Mouse (Mus musculus) ES-Bruce4 (cell line): ENCODE data around the gene Trpv4. TPM values are rescaled to one million over a fixed set of nuclear protein-coding genes. Genes with fewer than 3 reads are reported as not detected.

ENCODE experiments used
- H3K27ac ChIP-seq: 2 replicates; pipeline ENCODE4 v1.5.1; 2012; ENCODE audit warnings: low read length, inconsistent platforms; ENCODE audit not compliant: insufficient read depth
- H3K27me3 ChIP-seq: 2 replicates; pipeline ENCODE4 v1.6.1; 2012; ENCODE audit warnings: mild to moderate bottlenecking, low read length, inconsistent platforms; ENCODE audit not compliant: control insufficient read depth, poor library complexity, insufficient read depth, severe bottlenecking
- H3K36me3 ChIP-seq: 2 replicates; pipeline ENCODE4 v1.6.1; 2012; ENCODE audit warnings: inconsistent platforms, mild to moderate bottlenecking, low read length, moderate library complexity; ENCODE audit not compliant: control insufficient read depth, poor library complexity, insufficient read depth, severe bottlenecking
- H3K4me1 ChIP-seq: one replicate; pipeline ENCODE4 v1.8.1; 2011; ENCODE audit warnings: low read length; ENCODE audit not compliant: control insufficient read depth, insufficient read depth
- H3K4me3 ChIP-seq: 2 replicates; pipeline ENCODE4 v1.5.1; 2011; ENCODE audit warnings: low read depth, mild to moderate bottlenecking, low read length
- H3K9ac ChIP-seq: 2 replicates; pipeline ENCODE4 v1.6.1; 2012; ENCODE audit warnings: low read depth, mild to moderate bottlenecking, inconsistent platforms; ENCODE audit not compliant: poor library complexity, severe bottlenecking
- H3K9me3 ChIP-seq: replicated peaks from 2 replicates; pipeline ENCODE4 v1.6.1; 2012; ENCODE audit warnings: mild to moderate bottlenecking, low read length, inconsistent platforms; ENCODE audit not compliant: control insufficient read depth, poor library complexity, insufficient read depth, severe bottlenecking
- CTCF ChIP-seq: IDR thresholded peaks from one replicate; pipeline ENCODE4 v1.8.1; 2011; ENCODE audit warnings: low read depth, low read length
- EP300 ChIP-seq: IDR thresholded peaks from 2 replicates; pipeline ENCODE4 v1.6.1; 2011; ENCODE audit warnings: low read depth, low read length; ENCODE audit not compliant: insufficient read depth
- POLR2A ChIP-seq: IDR thresholded peaks from one replicate; pipeline ENCODE4 v1.8.1; 2011; ENCODE audit warnings: low read length; ENCODE audit not compliant: insufficient read depth
- polyA plus RNA-seq: library from polyadenylated mRNA; stranded (reverse); fragments of >200 nt; gene quantifications from 2 replicates; pipeline ENCODE4 v1.2.4, GENCODE M21; 2011; ENCODE audit warnings: low read depth; ENCODE audit not compliant: missing spikeins, insufficient read depth, insufficient read length

The Trpv4 gene
- polyA plus RNA-seq, 1 experiment, result 4.2 TPM

DNA sequence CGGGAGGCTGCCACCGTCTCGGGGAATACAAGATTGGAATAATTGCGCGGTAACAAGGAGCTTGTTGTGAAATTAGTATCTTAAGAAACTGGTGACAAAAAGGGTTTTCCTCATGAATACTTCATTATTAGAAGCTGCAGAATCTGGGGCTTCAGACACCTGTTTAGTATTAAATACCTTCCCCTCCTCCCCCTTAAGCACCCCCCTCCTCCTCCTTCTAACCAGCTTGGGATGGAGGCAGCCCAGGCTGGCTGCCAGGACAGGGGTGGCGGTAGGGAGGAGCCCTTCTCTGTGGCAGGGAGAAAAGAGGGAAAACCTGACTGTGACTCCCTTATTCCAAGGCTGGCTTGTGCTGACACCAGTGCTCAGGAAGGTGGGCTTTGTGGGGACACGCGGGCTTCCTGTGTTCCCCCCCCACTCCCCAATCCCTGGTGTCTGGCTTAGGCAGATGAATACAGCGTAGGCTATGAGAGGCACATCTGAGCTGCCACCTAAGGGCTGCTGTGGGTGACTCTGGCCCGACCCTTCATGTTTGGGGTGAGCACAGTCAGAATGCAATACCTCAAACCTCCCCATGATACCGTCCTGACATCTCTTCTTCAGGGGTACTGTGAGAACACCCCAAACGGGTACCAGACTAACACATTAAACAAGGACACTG lies 64.9 kb downstream of the Trpv4 start:
- Histone ChIP-seq H3K4me3 (no peak overlapping the region), H3K36me3 (no peaks in the 10 kb centered on the region), H3K9me3 (no peaks in the 10 kb centered on the region), H3K9ac (no peak overlapping the region), H3K27me3 (no peaks in the 10 kb centered on the region), H3K4me1 (no peaks in the 10 kb centered on the region), H3K27ac (no peak overlapping the region)
- TF ChIP-seq EP300 (no peak), CTCF (no peak), POLR2A (no peak)

DNA sequence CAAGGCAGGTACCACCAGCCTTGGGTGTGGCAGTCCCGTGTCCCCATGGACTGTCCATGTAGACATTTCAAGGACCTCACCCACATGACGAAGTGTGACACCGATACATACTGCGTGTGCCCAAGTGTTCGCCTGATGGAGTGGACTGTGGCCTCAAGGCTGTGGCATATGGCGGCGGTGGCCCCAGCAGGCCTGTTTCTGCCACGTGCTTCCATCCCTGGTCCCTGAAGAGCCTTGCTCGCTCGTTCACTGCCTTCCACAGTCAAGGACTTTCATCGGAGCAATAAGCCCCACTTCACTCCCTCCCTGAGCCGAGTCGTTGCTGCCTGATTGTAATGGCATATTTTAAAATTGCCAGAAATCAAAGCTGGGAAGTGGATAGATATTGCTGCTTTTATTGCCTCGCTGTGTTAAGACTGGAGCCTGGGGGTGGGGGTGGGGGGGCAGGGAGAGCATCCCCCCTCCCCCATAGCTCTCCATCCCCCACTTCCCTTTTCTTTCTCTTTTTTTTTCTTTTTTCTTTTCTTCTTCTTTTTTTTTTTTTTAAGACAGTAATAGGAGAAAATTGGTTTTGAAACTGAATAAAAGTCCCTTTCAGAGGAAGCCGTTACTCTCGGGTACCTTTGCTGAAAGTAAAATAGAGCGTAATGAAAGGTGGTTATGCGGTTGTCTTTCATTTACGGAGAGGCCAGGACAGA lies 65.6 kb downstream of the Trpv4 start:
- H3K27me3 ChIP-seq, result no peaks in the 10 kb centered on the region
- H3K36me3 ChIP-seq, result no peaks in the 10 kb centered on the region
- H3K27ac ChIP-seq, result no peak overlapping the region
- no peak overlapping the region for H3K4me3 ChIP-seq
- H3K9ac ChIP-seq, result no peak overlapping the region
- H3K4me1 ChIP-seq, result no peaks in the 10 kb centered on the region
- H3K9me3 ChIP-seq, result no peaks in the 10 kb centered on the region
- TF ChIP-seq CTCF, result no peak
- no peak for TF ChIP-seq POLR2A
- TF ChIP-seq EP300, result no peak

DNA sequence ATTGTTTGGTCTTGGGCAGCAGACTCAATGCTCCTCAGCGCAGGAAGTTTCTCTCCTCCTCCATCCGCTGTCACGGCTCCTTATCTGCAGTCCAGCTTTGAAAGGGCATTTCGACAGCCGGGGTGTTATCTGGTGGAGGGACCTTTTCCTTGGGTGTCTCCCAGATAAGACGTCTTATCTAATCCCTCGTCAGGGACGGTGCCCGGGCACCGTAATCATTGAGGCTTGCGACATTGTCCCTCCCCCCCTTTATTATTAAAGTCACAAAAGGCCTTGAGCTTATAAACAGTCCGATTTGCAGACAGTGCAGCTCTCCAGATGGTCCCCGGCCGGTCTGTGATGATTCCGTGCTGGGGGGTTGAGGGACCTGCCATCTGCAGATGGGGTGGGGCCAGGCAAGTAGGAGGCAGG lies 67.1 kb downstream of the Trpv4 start:
- H3K36me3 ChIP-seq, result no peaks in the 10 kb centered on the region
- H3K4me1 ChIP-seq, result no peaks in the 10 kb centered on the region

DNA sequence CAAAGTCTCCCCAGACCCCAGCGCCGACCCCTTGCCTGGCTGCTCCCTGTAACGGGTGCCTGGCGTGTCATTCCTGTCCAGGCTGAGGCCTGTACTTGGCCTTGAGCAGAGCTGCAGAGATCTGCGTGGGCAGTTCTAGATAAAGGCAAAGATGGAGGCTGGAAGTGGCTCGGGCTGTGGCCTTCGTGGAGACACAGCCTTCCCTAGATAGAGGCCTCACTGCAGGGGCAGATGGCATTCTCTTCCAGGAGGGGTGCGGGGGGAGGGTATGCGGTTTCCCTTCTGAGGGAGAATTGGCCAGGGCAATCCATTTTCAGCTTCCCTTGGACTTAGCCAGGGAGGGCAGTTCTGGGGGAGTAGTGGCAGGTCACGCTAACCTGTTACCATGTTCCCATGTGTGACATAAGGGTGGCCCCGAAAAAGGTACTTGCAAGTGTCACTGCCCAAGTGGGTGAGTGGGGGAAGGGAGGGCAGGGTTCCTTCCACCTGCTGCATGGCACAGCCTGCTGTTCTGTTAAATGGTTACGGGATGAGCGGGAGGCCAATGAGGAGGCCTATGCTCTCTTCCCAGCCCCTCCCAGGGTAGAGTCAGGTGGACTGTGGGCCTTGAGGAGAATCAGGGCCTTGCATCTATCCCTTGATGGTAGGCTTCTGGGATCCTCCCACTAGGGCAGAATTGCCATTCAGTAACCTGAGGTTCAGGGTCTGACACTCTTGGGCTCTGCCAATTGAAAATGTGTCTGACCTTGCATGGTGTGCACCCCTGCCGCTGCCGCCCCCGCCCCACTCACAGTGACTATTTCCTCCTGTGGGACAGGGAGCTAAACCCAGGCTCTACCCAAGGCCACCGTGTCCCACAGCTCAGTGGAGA lies 67.9 kb downstream of the Trpv4 start:
- H3K4me1 ChIP-seq, result no peaks in the 10 kb centered on the region

More for the DNA sequence above, 67.1 kb downstream of the Trpv4 start:
- H3K9ac ChIP-seq, result no peak overlapping the region
- no peak overlapping the region for H3K4me3 ChIP-seq
- no peaks in the 10 kb centered on the region for H3K27me3 ChIP-seq
- H3K9me3 ChIP-seq, result no peaks in the 10 kb centered on the region
- H3K27ac ChIP-seq, result no peak overlapping the region
- TF ChIP-seq POLR2A (no peak), CTCF (no peak), EP300 (no peak)

DNA sequence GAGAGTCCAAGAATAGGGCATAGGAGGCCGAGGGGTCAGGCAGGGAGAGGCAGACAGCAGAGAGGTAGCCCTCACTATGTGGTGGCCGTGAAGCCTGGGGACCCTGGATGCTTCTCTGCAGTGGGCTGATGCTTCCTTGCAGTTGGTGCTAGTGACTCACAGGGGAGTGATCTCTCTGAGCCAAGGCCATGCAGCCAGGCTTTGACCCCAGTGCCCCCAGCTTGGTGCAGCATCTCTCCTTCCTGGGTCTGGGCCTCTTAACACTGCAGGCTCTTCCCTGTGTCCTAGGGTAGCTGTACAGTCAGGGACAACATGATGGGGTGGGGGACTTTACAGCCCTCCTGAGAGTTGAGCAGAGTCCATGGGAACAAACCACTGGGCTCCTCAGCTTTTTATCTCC lies 68.8 kb downstream of the Trpv4 start:
- Histone ChIP-seq H3K4me3 (no peak overlapping the region), H3K9me3 (no peaks in the 10 kb centered on the region), H3K27me3 (no peaks in the 10 kb centered on the region), H3K27ac (no peak overlapping the region), H3K4me1 (no peaks in the 10 kb centered on the region), H3K36me3 (no peaks in the 10 kb centered on the region), H3K9ac (no peak overlapping the region)
- TF ChIP-seq POLR2A (no peak), CTCF (no peak), EP300 (no peak)

More for the DNA sequence above, 67.9 kb downstream of the Trpv4 start:
- H3K9me3 ChIP-seq, result no peaks in the 10 kb centered on the region
- H3K27me3 ChIP-seq, result no peaks in the 10 kb centered on the region
- H3K4me3 ChIP-seq, result no peak overlapping the region
- H3K9ac ChIP-seq, result no peak overlapping the region
- H3K36me3 ChIP-seq, result no peaks in the 10 kb centered on the region
- H3K27ac ChIP-seq, result no peak overlapping the region
- TF ChIP-seq POLR2A, result no peak
- TF ChIP-seq EP300, result no peak
- TF ChIP-seq CTCF, result no peak
